Mouse (Mus musculus) layer of hippocampus, postnatal 25 days (tissue): ENCODE measurements around the gene Brd3. TPM values are rescaled to one million over a fixed set of nuclear protein-coding genes. Genes with fewer than 3 reads are reported as not detected.
"Not testable (repeated sequence)": the region's sequence is repeated elsewhere in the genome, so short reads cannot be mapped to it uniquely, and the experiment has no call there.

Experiments
- DNase-seq, 2 experiments: peaks; one replicate each; pipeline ENCODE4 v3.0.0; 2022; ENCODE audit warnings: mixed read lengths in 2 of 2, low spot score in 1 of 2; ENCODE audit errors: extremely low spot score in 1 of 2
- total RNA-seq, 2 experiments: library from RNA; stranded (reverse); gene quantifications; 2 replicates each; pipeline ENCODE4 v1.2.3; 2021

Brd3 gene
- 10 to 100 TPM; 51.0 to 53.7 TPM for total RNA-seq

DNA sequence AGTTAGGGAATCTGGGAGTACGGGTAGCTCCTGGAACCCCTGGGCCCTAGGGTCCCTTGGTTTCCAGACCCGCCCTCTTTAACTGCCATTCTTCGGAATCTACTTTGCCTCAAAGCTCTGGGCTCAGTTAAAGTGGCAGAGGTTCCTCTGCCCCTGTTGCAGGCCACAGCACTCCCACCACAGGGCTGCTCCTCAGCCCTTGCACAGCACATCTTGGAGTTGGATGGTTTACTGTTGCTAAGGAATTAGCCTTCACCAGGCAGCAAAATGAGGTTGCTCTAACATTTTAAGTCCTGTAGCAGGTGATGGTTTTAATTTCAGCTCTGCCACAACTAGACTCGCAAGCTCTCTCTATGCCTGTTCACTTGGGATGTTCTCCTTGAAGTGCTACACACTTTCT, at the start of gene Brd3:
TSS of gene Brd3 (minus strand) at position 101 of the 400 bp plus-strand sequence.
- DNase-seq = no peak

DNA sequence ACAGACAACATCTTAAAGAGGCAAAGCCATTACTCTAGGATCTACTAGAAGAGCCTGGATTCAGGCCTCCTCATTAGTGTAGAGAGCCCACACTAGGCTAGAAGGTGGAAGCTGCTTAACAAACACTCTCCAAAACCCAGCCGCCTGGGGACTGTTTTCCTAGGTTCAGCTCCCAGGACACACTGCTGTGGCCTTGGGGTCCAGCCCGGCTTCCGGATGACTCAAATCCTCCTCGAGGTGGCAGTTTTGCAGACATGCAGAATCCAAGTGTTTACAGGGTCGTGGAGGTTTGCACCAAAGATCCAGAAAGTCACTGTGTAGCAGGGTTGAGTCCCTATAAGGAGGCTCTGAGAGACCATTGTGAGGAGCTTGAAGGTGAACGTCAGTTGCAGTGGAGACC, 49.5 kb upstream of the Brd3 start:
- DNase-seq = no peak

DNA sequence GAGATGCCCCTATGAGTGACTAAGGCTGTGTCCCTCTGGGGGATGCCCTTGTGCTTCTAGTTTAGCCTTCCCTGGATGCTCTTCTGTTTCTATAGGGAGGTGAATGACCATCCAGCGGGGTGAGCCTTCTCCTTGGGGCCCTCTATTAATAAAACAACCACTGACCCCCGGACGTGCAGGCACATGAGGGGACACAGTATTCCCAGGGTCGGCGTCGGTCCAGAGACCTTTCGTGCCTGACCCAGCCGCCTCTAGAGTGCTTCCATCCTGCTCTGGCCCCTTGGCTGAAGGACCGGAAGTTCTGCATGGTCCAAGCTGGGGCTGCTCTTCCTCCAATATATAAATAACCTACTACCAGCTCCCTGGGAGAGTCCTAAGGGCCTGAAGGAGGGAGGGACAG, 46.8 kb upstream of the Brd3 start:
- DNase-seq = no peak

DNA sequence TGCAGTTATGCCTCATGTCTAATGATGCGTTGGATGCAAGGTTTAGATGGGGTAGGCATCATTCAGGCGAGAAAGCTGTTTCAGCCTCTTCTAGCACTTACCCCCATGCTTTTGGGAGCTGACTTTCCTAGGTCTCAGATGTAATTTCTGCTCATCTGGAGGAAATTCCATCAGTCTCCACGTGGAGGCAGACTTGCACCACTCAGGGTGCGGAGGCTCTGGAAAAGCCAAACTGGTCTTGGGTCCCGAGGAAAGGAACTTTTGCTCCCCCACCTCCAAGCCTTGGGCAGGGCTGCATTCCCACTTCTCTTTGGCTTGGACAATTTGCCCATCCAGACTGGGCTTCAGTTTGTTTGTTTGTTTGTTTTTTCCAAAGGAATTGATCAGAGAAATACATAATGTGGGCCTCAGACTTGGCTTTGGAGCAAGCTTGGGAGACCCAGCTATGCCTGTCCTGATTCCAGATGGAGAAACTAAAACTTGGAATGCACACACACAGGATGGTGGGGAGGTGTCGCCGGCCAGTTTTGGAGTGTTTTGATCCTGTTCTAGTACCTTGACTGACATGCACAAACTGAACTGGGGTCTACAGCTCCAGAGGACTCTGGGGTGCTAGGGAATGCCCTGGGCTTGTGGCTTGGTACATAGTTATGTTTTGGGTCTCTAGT, 45.3 kb upstream of the Brd3 start:
- peak; percentile 65 to 87 for DNase-seq

DNA sequence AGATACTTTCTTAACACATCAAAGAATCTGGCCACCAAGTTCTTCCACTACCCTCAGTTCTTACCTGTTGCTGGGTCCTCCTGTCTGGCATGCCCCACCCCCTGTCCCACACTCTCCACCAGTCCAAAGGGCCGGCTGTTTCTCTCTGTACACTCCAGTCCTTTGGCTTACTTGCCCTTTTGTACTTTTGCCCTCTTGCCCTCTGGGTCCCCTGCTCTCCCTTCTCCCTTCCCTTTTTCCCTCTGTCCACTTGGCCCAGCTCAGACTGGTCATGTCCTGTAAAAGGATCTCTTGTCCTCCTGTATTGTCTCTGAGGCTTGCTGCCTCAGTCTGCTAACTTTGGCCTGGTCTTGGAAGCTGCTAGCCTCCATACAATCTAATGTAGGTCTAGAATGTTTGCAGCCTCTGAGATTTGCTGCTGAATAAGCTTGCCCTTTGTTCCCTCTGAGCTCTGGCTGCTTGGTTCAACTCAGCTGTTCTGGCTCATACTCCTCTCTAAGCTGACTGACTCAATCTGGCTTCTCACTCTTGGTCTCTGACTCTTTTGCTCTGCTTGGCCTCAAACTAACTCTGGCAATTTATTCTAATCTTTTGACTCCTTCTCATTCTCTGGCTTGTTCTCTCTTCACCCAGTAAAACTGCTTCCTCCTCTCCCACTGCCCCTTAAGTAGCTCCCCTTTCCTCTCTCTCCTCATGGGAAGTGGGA, 41.4 kb upstream of the Brd3 start:
- DNase-seq = no peak

DNA sequence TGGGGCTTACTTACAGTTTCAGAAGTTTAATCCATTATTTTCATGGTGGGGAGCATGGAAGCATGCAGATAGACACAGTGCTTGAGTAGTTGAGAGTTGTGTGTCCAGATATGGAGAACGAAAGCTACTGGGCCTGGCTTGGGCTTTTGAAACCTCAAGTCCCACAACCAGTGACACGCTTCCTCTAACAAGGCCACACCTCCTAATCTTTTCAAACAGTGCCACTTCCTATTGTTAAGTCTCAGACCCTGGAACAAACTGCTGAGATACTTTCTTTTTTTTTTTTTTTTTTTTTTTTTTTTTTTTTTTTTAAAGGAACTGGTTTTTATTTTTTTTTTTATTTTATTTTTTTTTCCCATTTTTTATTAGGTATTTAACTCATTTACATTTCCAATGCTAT, 40.5 kb upstream of the Brd3 start:
- no peak for DNase-seq

DNA sequence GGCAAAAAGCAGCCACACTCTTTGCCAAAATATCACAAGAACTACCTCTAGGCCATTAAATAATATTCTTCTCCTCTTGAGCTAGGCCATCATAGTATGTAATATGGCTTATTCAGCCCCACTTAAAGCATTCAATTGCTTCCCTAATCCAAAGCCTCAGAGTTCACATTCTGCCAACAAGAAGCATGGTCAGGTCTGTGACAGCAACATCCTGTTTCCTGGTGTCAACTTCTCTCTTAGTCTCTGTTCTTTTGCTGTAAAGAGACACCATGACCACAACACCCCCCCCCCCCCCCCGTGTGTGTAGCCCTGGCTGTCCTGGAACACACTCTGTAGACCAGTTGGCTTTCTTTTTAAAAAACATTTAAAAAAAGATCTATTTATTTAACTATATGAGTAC, 39.9 kb upstream of the Brd3 start:
- no peak for DNase-seq

DNA sequence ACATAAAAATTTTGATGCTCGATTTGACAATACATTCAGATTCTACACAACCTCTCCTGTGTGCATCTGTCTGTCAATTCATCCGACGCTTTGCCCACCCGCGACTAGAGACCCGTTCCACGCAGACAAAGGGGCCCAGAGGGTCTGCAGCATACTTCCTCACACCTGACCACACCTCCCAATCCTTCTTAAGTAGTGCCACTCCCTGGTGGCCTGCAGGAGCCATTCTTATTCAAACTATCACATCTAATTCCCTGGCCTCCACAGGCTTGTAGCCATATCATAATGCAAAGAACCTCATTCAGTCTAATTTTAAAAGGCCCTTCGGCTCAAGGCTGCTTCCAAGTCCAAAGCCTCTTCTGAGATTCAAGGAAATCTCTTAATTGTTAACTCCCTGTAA, 38.6 kb upstream of the Brd3 start:
- not testable (repeated sequence) for DNase-seq

DNA sequence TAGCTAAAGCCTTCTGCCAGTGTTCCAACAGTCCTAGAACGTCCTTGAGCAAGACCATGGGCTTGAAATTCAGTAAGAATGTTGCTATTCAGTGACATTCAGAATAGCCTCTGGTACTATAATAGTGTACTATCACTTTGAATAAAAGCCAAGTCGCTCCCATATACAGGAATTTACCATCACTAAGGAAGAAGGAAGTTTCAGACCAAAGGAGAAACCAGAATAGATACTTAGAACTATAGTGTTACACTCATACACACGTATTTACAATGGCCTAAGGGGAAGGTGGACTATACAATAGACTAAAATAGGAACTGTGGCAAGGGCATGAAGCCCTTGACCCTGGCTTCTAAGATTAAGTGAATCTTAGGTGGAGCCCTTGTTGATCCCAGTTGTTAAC, 38.1 kb upstream of the Brd3 start:
- not testable (repeated sequence) for DNase-seq

DNA sequence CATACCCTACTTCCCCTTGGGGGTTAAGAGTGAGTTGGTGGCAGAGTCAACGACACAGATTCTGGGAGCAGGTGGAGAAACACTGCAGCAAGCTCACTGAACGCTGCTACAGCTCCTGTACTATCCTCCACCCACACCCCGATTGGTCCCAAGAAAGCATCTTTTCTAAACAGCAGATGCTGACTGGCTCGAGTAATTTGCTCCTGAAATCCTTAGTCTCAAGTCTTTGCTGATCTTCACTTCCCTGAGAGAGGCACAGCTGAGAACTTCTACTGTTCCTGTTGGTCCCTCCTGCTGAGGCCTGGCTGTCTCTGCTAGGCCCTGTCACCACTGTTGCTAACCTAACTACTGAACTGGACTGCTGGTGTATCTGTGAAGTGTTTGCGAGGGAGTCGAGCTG, 37.2 kb upstream of the Brd3 start:
- no peak for DNase-seq

DNA sequence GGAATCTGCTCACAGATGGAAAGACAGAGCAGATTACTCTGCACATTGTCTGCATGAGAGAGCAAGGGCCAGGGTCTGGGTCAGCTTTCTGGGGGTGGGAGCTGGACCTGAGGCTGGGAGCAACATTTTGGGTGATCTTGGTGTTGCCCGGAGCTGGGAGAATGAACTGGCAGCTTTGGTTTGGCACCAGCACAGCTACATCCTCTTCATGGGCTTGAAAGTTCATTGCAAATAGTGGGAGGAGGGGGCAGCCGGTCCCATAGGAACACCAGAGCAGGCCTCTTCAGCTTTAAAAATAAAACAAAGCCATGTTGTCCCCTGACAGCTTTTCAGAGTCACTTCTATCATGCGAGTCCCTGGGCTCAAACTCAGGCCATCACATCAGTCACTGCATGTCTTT, 33.8 kb upstream of the Brd3 start:
- no peak for DNase-seq

DNA sequence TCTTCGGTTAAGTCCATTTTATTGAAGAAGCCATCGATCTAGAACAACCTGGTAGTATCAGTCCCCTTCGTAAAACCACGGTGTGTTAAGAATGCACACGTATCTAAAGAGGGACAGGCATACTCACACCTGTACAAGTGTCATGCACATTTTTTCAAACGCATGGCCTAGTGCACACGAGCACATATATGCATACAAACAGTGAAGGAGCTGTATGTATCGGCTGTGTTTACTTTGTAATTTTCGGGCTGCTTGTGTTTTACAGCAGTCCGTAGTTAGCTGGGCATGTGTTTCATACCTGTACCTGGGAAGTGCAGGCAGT, 33.0 kb upstream of the Brd3 start:
- DNase-seq = no peak

DNA sequence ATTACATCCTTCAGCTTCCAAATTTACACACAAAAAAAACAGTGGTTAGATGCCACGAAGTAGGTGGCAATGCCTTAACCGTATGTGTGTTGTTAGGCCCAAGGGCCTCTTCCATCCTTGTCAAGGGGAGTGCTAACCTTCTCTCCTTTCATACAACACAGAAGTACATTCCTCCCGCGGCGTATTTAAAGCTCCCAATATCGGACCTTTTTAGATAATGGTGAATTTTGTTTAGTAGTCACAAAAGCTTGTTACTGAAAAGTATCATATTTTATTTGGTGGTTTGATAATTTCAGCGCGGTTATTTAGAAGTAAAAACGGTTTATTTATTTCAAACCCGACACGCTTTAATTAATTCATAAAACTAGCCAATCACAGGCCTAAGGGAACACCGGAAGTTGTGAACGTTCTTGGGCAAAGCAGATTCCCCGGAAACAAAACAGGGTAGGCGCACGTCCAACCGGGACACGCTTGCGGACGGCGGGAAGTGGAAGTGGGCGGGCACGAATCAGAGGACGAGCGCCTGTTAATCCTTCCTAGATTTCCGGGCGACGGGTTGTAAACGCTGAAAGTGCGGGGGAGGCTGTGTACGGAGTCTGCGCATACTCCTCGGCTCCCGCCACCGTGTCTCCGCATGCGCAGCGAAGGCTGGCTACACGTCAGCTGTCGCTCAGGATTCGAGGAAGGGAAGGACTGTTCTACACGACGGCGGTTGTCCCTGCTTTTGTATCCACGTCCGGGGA, 32.5 kb upstream of the Brd3 start:
- DNase-seq = peak; percentile 86 to 93

DNA sequence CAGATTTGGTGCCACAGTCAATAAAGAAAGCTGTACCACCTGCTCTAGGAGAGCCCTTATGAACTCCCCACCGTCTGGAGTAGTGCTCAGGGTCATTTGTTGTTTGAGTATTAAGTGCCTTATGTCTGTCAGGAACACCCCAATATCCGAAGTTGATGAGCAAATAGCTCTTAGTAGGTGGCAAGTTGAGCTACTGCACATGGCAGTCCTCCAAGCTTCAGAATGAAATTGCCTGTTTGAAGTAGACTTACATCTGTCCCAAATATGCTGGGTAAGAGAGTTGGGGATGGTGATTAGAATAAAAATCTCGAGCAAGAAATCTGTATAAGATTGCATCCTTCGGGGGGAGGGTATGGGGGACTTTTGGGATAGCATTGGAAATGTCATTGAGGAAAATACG, 31.9 kb upstream of the Brd3 start:
- no peak for DNase-seq

DNA sequence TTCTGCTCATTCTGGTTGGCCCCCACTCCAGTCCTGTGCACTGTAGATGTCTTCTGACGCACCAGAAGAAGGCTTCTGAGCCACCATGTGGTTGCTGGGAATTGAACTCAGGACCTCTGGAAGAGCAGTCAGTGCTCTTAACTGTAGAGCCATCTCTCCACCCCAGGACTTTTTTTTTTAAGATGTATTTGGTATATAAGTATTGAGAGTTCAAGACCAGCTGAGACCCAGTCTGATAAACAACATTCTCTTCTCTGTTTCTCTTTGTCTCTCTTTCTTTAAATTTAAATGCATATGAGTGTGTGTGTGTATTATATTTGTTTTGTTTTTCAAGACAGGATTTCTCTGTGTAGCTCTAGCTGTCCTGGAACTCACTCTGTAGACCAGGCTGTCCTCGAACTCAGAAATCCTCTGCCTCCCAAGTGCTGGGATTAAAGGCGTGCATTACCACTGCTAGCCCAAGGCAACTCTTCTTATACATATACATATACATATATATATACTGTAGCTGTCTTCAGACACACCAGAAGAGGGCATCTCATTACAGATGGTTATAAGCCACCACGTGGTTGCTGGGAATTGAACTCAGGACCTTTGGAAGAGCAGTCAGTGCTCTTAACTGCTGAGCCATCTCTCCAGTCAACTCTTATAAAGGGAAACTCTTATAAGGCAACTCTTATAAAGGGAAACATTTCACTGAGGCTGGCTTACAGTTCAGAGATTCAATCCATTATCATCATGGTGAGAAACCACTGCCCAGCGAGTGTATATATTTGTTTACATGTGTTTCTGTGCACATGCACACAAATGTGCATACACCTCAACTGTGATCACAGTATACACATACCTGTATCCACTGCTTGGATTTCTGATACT, 31.2 kb upstream of the Brd3 start:
- DNase-seq = not testable (repeated sequence)

DNA sequence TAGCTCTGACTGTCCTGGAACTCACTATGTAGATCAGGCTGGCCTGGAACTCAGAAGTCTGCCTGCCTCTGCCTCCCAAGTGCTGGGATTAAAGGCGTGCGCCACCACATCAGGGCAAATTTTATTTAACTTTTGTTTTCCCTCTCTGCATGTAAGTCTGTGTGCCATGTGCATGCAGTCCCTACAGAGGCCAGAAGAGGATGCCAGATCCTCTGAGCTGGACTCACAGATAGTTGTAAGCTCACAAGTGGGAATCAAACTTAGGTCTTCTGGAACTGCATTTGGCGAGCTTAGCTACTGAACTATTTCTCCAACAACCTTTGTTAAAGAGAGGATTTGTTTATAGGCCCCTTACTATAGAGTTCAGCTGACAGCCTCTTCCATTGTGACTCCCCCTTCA, 10.8 kb upstream of the Brd3 start:
- no peak for DNase-seq

DNA sequence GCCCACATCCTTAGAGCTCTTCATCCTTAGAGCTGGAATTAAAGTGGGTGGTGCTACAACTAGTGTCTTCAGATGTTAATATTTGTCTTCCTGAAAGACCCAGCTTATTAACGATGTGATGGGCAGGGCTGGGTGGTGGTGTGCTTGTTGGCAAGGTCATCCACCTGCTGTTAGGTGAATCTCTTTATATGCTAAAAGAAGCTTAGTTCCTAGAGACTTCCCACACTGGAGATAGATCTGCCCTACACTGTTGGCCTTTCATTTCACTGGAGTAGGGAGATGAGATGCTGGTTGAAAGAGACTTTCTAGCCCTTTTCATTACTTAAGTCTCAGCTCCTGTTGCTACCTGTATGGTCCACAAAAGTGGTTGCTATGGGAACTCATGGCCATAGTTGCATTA, 8.8 kb upstream of the Brd3 start:
- DNase-seq = no peak

DNA sequence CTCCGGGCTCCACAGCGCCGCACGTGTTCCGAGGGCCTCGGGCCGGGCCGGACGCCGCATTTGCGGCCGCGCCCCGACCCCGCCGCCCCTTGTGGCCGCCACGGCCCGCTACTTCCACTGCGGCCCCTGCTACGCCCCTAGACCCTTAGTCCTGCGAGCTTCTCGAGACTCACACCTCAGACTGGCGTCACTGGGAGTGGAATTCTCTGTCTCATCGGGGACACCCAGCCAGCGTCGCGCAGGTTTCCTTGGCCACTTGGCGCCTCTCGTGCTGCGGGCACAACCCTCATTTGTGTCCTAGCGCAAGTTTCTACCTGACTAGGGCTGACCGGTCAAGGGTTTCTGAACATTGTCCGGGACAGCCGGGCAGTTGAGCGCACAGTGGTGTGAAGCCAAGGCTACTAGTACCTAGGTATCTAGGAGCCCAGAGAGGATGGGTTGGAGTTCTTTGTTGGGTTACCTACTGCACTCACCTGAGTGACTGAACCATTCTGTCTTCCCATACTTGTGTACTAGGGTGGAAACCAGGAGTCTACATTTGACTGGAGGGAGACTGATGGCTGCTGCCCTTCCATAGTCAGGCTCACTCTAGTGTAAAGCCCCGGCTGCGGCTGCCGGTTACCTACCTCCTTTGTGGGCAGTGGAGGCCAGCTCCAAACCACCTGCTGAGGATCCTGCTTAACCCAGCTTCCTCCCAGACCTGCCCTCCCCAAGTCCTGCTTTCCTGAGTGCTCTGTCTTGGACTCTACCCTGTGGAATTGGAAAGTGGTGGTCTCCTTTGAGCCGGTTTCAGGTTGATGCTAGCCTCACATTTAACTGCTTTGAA, 8.1 kb upstream of the Brd3 start:
- no peak for DNase-seq

DNA sequence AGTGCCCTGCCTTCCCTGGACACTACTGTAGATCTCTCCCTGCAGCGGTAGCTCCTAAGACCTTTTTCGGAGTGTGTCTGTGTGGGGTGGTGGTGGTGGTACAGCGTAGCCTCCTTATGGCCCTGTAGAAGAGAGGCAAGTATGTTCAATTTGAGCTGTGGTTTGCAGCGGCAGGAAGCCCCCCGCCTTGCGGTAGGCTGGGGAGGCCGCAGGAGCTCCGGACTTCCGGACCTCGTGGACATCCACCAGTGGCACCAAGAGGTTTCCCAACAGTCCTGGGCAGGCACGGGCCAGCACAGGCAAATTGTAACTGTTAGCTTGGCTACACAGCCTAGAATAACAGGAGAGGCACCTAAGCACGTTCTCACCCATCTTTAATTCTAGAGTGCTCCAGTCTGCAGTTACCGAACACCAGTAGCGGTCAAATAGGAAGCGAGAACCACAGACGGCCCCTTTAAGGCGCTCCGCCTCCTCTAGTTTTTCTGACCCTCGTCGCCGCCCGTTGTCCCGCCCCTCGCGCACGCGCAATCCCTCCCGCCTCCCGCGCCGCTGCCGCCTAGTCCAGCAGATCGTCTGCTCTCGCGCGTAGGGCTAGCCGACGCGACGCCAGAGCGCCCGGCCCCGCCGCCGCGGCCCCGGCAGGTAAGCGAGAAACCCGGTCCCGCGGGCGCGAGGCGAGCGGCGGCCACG, 7.3 kb upstream of the Brd3 start, which contains the start of gene Wdr5:
TSS of gene Wdr5 (plus strand) at position 519 of the 690 bp plus-strand sequence.
- peak; percentile 98 for DNase-seq
